Mouse (Mus musculus): ENCODE results near the gene C130060K24Rik. TPM values are rescaled to one million over a fixed set of nuclear protein-coding genes. Genes with fewer than 3 reads are reported as not detected.

C130060K24Rik gene
- polyA plus RNA-seq, 1 experiment = not detected

- H3K27me3 ChIP-seq (ENCODE audit: control insufficient read depth, insufficient read depth, insufficient read length) = no peaks in the 10 kb centered on the region
- no peak overlapping the region for H3K4me3 ChIP-seq
- H3ac ChIP-seq (ENCODE audit: control insufficient read depth, insufficient read length) = no peak overlapping the region
- peak overlapping the region; percentile 73 for H3K4me2 ChIP-seq (ENCODE audit: low read depth)
- H3K79me2 ChIP-seq (ENCODE audit: control insufficient read depth, insufficient read depth) = no peaks in the 10 kb centered on the region
- no peaks in the 10 kb centered on the region for H3K36me3 ChIP-seq (ENCODE audit: control insufficient read depth, insufficient read depth)
- TF ChIP-seq POLR2A (IDR thresholded peaks at IDR 0.05; ENCODE audit: insufficient read length, low read depth) (no peak), MAX (IDR thresholded peaks at IDR 0.05; ENCODE audit: low read depth) (no peak), E2F4 (IDR thresholded peaks at IDR 0.05; ENCODE audit: insufficient read depth) (no peak), TCF3 (IDR thresholded peaks at IDR 0.05; ENCODE audit: insufficient read length, low read depth) (no peak), MYOD1 (IDR thresholded peaks at IDR 0.05; ENCODE audit: control insufficient read depth in 1 of 3, insufficient read length in 2 of 3, low read depth in 2 of 3) (no peak), MYOG (IDR thresholded peaks at IDR 0.05; ENCODE audit: control insufficient read depth in 1 of 3, insufficient read depth in 1 of 3, insufficient read length in 2 of 3, low read depth in 2 of 3) (no peak), CEBPB (IDR thresholded peaks at IDR 0.05; ENCODE audit: insufficient read depth, poor library complexity, severe bottlenecking) (no peak), POLR2AphosphoS2 (IDR thresholded peaks at IDR 0.05; ENCODE audit: insufficient read length, low read depth) (no peak)
Observed at GRCm38 (mm10) chr6:65347736-65348135, 33.2 kb upstream of the C130060K24Rik start.

- TF ChIP-seq REST (IDR thresholded peaks at IDR 0.05; ENCODE audit: insufficient read depth, insufficient read length) = no peak
- no peak for TF ChIP-seq MYOD1 (IDR thresholded peaks at IDR 0.05; ENCODE audit: control insufficient read depth in 1 of 3, insufficient read length in 2 of 3, low read depth in 2 of 3)
- TF ChIP-seq MAX (IDR thresholded peaks at IDR 0.05; ENCODE audit: low read depth) = no peak
- no peak for TF ChIP-seq MYOG (IDR thresholded peaks at IDR 0.05; ENCODE audit: control insufficient read depth in 1 of 3, insufficient read depth in 1 of 3, insufficient read length in 2 of 3, low read depth in 2 of 3)
- no peak for TF ChIP-seq CEBPB (IDR thresholded peaks at IDR 0.05; ENCODE audit: insufficient read depth, poor library complexity, severe bottlenecking)
- TF ChIP-seq POLR2A (IDR thresholded peaks at IDR 0.05; ENCODE audit: insufficient read length, low read depth) = no peak
- TF ChIP-seq TCF12 (IDR thresholded peaks at IDR 0.05; ENCODE audit: insufficient read depth, poor library complexity, severe bottlenecking) = no peak
- no peak for TF ChIP-seq USF1 (IDR thresholded peaks at IDR 0.05; ENCODE audit: low read depth)
- no peak for TF ChIP-seq POLR2AphosphoS2 (IDR thresholded peaks at IDR 0.05; ENCODE audit: insufficient read length, low read depth)
- H3K4me3 ChIP-seq = no peak overlapping the region
- H3K79me2 ChIP-seq (ENCODE audit: control insufficient read depth, insufficient read depth) = no peaks in the 10 kb centered on the region
- H3K4me2 ChIP-seq (ENCODE audit: low read depth) = peak overlapping the region; percentile 73
- no peaks in the 10 kb centered on the region for H3K36me3 ChIP-seq (ENCODE audit: control insufficient read depth, insufficient read depth)
- no peak overlapping the region for H3ac ChIP-seq (ENCODE audit: control insufficient read depth, insufficient read length)
- no peaks in the 10 kb centered on the region for H3K27me3 ChIP-seq (ENCODE audit: control insufficient read depth, insufficient read depth, insufficient read length)
Observed at GRCm38 (mm10) chr6:65348255-65348654, 32.6 kb upstream of the C130060K24Rik start.

GRCm38 (mm10) chr6:65351622-65352021 is 29.3 kb upstream of the C130060K24Rik start:
- no peaks in the 10 kb centered on the region for H3K36me3 ChIP-seq (ENCODE audit: control insufficient read depth, insufficient read depth)
- H3K4me3 ChIP-seq = no peak overlapping the region
- TF ChIP-seq MYOG (IDR thresholded peaks at IDR 0.05; ENCODE audit: control insufficient read depth in 1 of 3, insufficient read depth in 1 of 3, insufficient read length in 2 of 3, low read depth in 2 of 3) (no peak), TCF3 (IDR thresholded peaks at IDR 0.05; ENCODE audit: insufficient read length, low read depth) (no peak), REST (IDR thresholded peaks at IDR 0.05; ENCODE audit: insufficient read depth, insufficient read length) (no peak), E2F4 (IDR thresholded peaks at IDR 0.05; ENCODE audit: insufficient read depth) (no peak), USF1 (IDR thresholded peaks at IDR 0.05; ENCODE audit: low read depth) (no peak), CEBPB (IDR thresholded peaks at IDR 0.05; ENCODE audit: insufficient read depth, poor library complexity, severe bottlenecking) (no peak), TCF12 (IDR thresholded peaks at IDR 0.05; ENCODE audit: insufficient read depth, poor library complexity, severe bottlenecking) (no peak), MAX (IDR thresholded peaks at IDR 0.05; ENCODE audit: low read depth) (no peak), POLR2A (IDR thresholded peaks at IDR 0.05; ENCODE audit: insufficient read length, low read depth) (no peak), SRF (IDR thresholded peaks at IDR 0.05; ENCODE audit: control insufficient read depth, insufficient read length, low read depth) (no peak), POLR2AphosphoS2 (IDR thresholded peaks at IDR 0.05; ENCODE audit: insufficient read length, low read depth) (no peak), MYOD1 (IDR thresholded peaks at IDR 0.05; ENCODE audit: control insufficient read depth in 1 of 3, insufficient read length in 2 of 3, low read depth in 2 of 3) (no peak)
- no peaks in the 10 kb centered on the region for H3K79me2 ChIP-seq (ENCODE audit: control insufficient read depth, insufficient read depth)
- H3K4me2 ChIP-seq (ENCODE audit: low read depth) = no peak overlapping the region
- no peak overlapping the region for H3ac ChIP-seq (ENCODE audit: control insufficient read depth, insufficient read length)
- no peaks in the 10 kb centered on the region for H3K27me3 ChIP-seq (ENCODE audit: control insufficient read depth, insufficient read depth, insufficient read length)

GRCm38 (mm10) chr6:65375918-65376317 is 5.0 kb upstream of the C130060K24Rik start:
- Histone ChIP-seq H3K36me3 (ENCODE audit: control insufficient read depth, insufficient read depth) (no peaks in the 10 kb centered on the region), H3K27me3 (ENCODE audit: control insufficient read depth, insufficient read depth, insufficient read length) (no peaks in the 10 kb centered on the region), H3ac (ENCODE audit: control insufficient read depth, insufficient read length) (no peak overlapping the region), H3K4me2 (ENCODE audit: low read depth) (no peak overlapping the region), H3K79me2 (ENCODE audit: control insufficient read depth, insufficient read depth) (no peaks in the 10 kb centered on the region), H3K4me3 (no peak overlapping the region)
- TF ChIP-seq USF1 (IDR thresholded peaks at IDR 0.05; ENCODE audit: low read depth) = no peak
- no peak for TF ChIP-seq CEBPB (IDR thresholded peaks at IDR 0.05; ENCODE audit: insufficient read depth, poor library complexity, severe bottlenecking)
- no peak for TF ChIP-seq REST (IDR thresholded peaks at IDR 0.05; ENCODE audit: insufficient read depth, insufficient read length)
- TF ChIP-seq MYOD1 (IDR thresholded peaks at IDR 0.05; ENCODE audit: control insufficient read depth in 1 of 3, insufficient read length in 2 of 3, low read depth in 2 of 3) = no peak
- no peak for TF ChIP-seq TCF3 (IDR thresholded peaks at IDR 0.05; ENCODE audit: insufficient read length, low read depth)
- TF ChIP-seq MAX (IDR thresholded peaks at IDR 0.05; ENCODE audit: low read depth) = no peak
- TF ChIP-seq POLR2A (IDR thresholded peaks at IDR 0.05; ENCODE audit: insufficient read length, low read depth) = no peak
- no peak for TF ChIP-seq TCF12 (IDR thresholded peaks at IDR 0.05; ENCODE audit: insufficient read depth, poor library complexity, severe bottlenecking)
- no peak for TF ChIP-seq MYOG (IDR thresholded peaks at IDR 0.05; ENCODE audit: control insufficient read depth in 1 of 3, insufficient read depth in 1 of 3, insufficient read length in 2 of 3, low read depth in 2 of 3)

GRCm38 (mm10) chr6:65421888-65422287 is 41.0 kb downstream of the C130060K24Rik start:
- Histone ChIP-seq H3K79me2 (ENCODE audit: control insufficient read depth, insufficient read depth) (no peaks in the 10 kb centered on the region), H3K4me2 (ENCODE audit: low read depth) (no peak overlapping the region), H3ac (ENCODE audit: control insufficient read depth, insufficient read length) (no peak overlapping the region), H3K27me3 (ENCODE audit: control insufficient read depth, insufficient read depth, insufficient read length) (no peaks in the 10 kb centered on the region), H3K36me3 (ENCODE audit: control insufficient read depth, insufficient read depth) (no peaks in the 10 kb centered on the region), H3K4me3 (no peak overlapping the region)
- TF ChIP-seq USF1 (IDR thresholded peaks at IDR 0.05; ENCODE audit: low read depth) = no peak

Measured in myocyte (in vitro differentiated cells).